Mouse (Mus musculus): ENCODE results near the gene Cybc1. TPM values are rescaled to one million over a fixed set of nuclear protein-coding genes. Genes with fewer than 3 reads are reported as not detected.
A peak's percentile ranks its signal among the peaks of the same experiment; 100 is the strongest.

Cybc1 gene
- polyA plus RNA-seq, 1 experiment = 23.8 TPM

DNA sequence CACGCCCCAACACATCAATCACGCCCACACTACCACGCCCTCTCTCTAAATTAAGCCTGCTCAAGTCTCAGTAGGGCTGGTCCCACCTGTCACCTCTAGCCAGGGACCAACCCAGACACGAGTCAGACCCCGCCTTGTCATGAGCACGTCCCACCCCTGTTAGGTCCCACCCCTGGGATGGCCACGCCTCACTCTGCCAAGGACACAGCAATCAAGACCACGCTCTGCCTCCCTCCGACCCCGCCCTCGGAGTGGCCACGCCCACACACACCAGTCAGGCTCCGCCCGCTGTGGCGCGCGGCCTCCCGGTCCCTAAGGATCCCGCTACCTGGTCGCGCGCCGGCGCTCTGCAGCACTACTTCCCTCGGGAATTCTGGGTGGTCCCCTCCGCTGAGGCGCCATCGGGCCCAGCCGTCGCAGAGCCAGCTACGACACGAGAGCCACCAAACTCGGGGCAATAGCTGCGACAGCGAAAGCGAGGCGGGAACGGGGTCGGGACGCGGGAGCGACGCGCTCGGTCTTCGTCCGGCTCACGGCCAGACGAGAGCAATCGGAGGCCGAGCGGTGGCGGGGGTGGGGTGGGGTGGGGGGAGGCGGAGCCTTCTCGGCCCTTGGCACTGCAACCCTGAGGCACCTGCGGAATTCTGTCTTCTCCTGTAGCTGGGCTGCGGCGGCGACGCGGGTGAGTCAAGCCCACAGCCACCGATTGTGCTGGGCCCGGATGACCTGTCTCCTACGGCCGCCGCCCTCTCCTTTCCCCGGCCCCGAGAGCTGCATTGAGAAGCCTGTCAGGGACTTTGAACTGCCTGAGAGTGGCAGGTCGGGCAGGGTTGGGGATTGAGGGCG lies 24.7 kb downstream of the Cybc1 start, which contains the start of the genes Hexdc and Ogfod3:
TSS of gene Hexdc (plus strand) at position 273 of the 846 bp plus-strand sequence.
TSS of gene Ogfod3 (minus strand) at position 551 of the 846 bp plus-strand sequence.
- Histone ChIP-seq H3K36me3 (ENCODE audit: control insufficient read depth, insufficient read depth) (peaks cover 7% of the 10 kb centered on the region), H3K27me3 (ENCODE audit: control insufficient read depth, insufficient read depth, insufficient read length) (no peaks in the 10 kb centered on the region), H3ac (ENCODE audit: control insufficient read depth, insufficient read length, low read depth) (peak within 1 kb of the TSS; percentile 80), H3K4me3 (ENCODE audit: insufficient read depth, poor library complexity, severe bottlenecking) (peak within 1 kb of the TSS; percentile 68), H3K79me2 (ENCODE audit: control insufficient read depth, insufficient read depth) (no peaks in the 10 kb centered on the region), H3K79me3 (ENCODE audit: low read depth) (no peaks in the 10 kb centered on the region)
- no peak for TF ChIP-seq MYOD1 (IDR thresholded peaks at IDR 0.05; ENCODE audit: control insufficient read depth, insufficient read length, low read depth)
- TF ChIP-seq MYOG (IDR thresholded peaks at IDR 0.05; ENCODE audit: control insufficient read depth, extremely low read depth, insufficient read length) = no peak
- no peak for TF ChIP-seq CTCF (IDR thresholded peaks at IDR 0.05; ENCODE audit: control insufficient read depth, insufficient read depth, insufficient read length)
- TF ChIP-seq CEBPB (IDR thresholded peaks at IDR 0.05; ENCODE audit: low read depth) = no peak
- TF ChIP-seq MAX (IDR thresholded peaks at IDR 0.05) = no peak
- no peak for TF ChIP-seq USF1 (IDR thresholded peaks at IDR 0.05; ENCODE audit: low read depth)
- no peak for TF ChIP-seq FOSL1 (IDR thresholded peaks at IDR 0.05; ENCODE audit: insufficient read depth, low read length, poor library complexity, severe bottlenecking)

DNA sequence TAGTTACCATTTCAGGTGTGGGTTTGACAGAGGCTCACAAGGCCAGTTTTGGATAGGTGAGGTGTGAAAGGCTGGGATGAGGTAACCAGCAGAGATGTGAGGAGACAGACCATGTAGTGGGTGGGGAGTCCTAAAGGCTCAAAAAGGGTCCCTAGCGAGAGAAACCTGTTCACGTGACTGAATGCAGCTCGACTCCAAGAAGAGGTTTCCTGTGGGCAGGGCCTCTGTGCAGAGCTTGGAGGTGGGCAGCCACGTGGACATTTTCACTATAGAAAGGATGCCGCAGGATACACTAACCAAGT lies 25.3 kb downstream of the Cybc1 start:
- no peaks in the 10 kb centered on the region for H3K27me3 ChIP-seq (ENCODE audit: control insufficient read depth, insufficient read depth, insufficient read length)
- H3K79me3 ChIP-seq (ENCODE audit: low read depth) = no peaks in the 10 kb centered on the region
- no peak overlapping the region for H3ac ChIP-seq (ENCODE audit: control insufficient read depth, insufficient read length, low read depth)
- peaks cover 7% of the 10 kb centered on the region for H3K36me3 ChIP-seq (ENCODE audit: control insufficient read depth, insufficient read depth)
- TF ChIP-seq MAX (IDR thresholded peaks at IDR 0.05) (peak; percentile 34), MYOD1 (IDR thresholded peaks at IDR 0.05; ENCODE audit: control insufficient read depth, insufficient read length, low read depth) (no peak), MYOG (IDR thresholded peaks at IDR 0.05; ENCODE audit: control insufficient read depth, extremely low read depth, insufficient read length) (no peak), USF1 (IDR thresholded peaks at IDR 0.05; ENCODE audit: low read depth) (peak; percentile 88), FOSL1 (IDR thresholded peaks at IDR 0.05; ENCODE audit: insufficient read depth, low read length, poor library complexity, severe bottlenecking) (no peak), CTCF (IDR thresholded peaks at IDR 0.05; ENCODE audit: control insufficient read depth, insufficient read depth, insufficient read length) (no peak), CEBPB (IDR thresholded peaks at IDR 0.05; ENCODE audit: low read depth) (no peak)
- H3K4me3 ChIP-seq (ENCODE audit: insufficient read depth, poor library complexity, severe bottlenecking) = peak overlapping the region; percentile 68
- no peaks in the 10 kb centered on the region for H3K79me2 ChIP-seq (ENCODE audit: control insufficient read depth, insufficient read depth)

DNA sequence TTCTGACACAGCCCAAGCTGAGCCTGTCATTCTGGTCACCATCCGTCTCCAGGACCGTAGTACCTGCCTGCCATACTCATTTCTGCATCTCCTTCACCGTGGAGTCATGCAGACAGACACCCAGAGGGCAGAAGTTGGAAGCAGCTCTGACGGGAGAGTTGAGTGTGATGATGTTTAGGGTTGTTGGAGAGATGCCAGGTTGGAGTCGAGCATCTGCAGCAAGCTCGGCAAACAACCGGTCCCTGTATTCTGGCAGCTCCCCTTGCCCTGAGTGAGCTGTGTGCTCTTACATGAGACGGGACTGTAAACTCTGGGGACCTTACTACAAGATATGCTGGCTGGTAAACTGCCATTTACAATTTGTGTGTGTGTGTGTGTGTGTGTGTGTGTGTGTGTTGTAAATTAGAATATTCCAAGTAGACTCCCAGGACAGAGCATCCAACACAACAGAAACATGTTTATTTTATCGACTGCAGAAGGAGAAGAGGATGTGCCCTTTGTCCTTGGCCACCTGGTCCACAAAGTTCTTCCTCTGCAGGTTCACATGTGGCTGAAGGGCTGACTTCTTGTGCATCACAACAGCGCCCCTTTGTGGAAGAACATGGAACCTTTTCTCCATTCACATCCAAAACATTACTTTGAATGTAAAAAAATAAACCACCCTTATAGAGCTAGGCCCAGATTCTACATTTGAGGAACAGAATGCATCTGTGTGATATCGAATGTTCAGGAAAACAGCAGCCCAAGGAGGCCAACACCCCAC lies 27.5 kb downstream of the Cybc1 start:
- TF ChIP-seq CEBPB (IDR thresholded peaks at IDR 0.05; ENCODE audit: low read depth) (no peak), MAX (IDR thresholded peaks at IDR 0.05) (no peak), USF1 (IDR thresholded peaks at IDR 0.05; ENCODE audit: low read depth) (no peak), CTCF (IDR thresholded peaks at IDR 0.05; ENCODE audit: control insufficient read depth, insufficient read depth, insufficient read length) (no peak), MYOG (IDR thresholded peaks at IDR 0.05; ENCODE audit: control insufficient read depth, extremely low read depth, insufficient read length) (no peak), FOSL1 (IDR thresholded peaks at IDR 0.05; ENCODE audit: insufficient read depth, low read length, poor library complexity, severe bottlenecking) (no peak), MYOD1 (IDR thresholded peaks at IDR 0.05; ENCODE audit: control insufficient read depth, insufficient read length, low read depth) (no peak)
- no peak overlapping the region for H3ac ChIP-seq (ENCODE audit: control insufficient read depth, insufficient read length, low read depth)
- H3K27me3 ChIP-seq (ENCODE audit: control insufficient read depth, insufficient read depth, insufficient read length) = no peaks in the 10 kb centered on the region
- H3K79me2 ChIP-seq (ENCODE audit: control insufficient read depth, insufficient read depth) = no peaks in the 10 kb centered on the region
- no peaks in the 10 kb centered on the region for H3K36me3 ChIP-seq (ENCODE audit: control insufficient read depth, insufficient read depth)
- H3K79me3 ChIP-seq (ENCODE audit: low read depth) = no peaks in the 10 kb centered on the region
- no peak overlapping the region for H3K4me3 ChIP-seq (ENCODE audit: insufficient read depth, poor library complexity, severe bottlenecking)

DNA sequence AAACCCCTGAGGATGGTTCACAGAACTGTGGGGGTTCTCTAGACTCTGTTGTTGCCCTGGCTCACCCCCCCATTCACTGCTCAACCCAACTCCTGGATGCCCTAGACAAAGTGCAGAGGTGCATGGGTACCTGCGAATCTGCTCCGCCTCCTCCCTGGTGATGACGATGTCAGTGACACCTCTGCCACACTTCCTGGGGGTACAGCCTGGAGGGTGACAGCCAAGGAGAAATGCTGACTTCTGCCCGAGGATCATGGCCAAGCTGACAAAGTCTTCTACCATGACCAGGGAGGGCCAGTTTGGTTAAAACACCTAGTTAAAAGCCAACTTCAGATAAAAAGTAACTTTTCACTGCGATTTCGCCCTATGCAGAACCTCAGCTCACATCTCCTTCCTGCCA lies 28.3 kb downstream of the Cybc1 start:
- H3K79me2 ChIP-seq (ENCODE audit: control insufficient read depth, insufficient read depth) = no peaks in the 10 kb centered on the region
- H3K4me3 ChIP-seq (ENCODE audit: insufficient read depth, poor library complexity, severe bottlenecking) = no peak overlapping the region
- no peak for TF ChIP-seq MAX (IDR thresholded peaks at IDR 0.05)
- no peak for TF ChIP-seq FOSL1 (IDR thresholded peaks at IDR 0.05; ENCODE audit: insufficient read depth, low read length, poor library complexity, severe bottlenecking)
- no peak for TF ChIP-seq CEBPB (IDR thresholded peaks at IDR 0.05; ENCODE audit: low read depth)
- no peak for TF ChIP-seq USF1 (IDR thresholded peaks at IDR 0.05; ENCODE audit: low read depth)
- no peaks in the 10 kb centered on the region for H3K27me3 ChIP-seq (ENCODE audit: control insufficient read depth, insufficient read depth, insufficient read length)
- H3K36me3 ChIP-seq (ENCODE audit: control insufficient read depth, insufficient read depth) = no peaks in the 10 kb centered on the region
- no peaks in the 10 kb centered on the region for H3K79me3 ChIP-seq (ENCODE audit: low read depth)
- H3ac ChIP-seq (ENCODE audit: control insufficient read depth, insufficient read length, low read depth) = no peak overlapping the region

DNA sequence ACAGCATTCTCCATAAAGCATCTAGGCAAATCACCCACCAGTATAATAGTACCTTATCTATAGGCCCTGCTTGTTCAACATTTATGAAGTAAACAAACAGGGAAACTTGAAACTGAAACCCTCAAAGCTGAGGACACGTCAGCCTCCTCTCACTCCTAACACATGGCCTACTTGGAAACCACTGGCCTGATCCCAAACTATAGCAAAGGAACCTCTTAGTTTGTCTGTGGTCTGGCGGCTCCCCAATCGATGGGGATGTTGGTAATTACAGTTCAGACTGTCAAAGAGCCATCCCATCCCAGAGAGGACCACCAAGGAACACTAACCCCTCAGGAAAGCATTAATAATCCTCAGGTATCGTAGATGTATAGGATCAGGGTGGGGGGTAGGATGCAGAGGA lies 29.3 kb downstream of the Cybc1 start:
- H3K36me3 ChIP-seq (ENCODE audit: control insufficient read depth, insufficient read depth) = no peaks in the 10 kb centered on the region
- no peak overlapping the region for H3K4me3 ChIP-seq (ENCODE audit: insufficient read depth, poor library complexity, severe bottlenecking)
- H3K27me3 ChIP-seq (ENCODE audit: control insufficient read depth, insufficient read depth, insufficient read length) = no peaks in the 10 kb centered on the region
- no peak overlapping the region for H3ac ChIP-seq (ENCODE audit: control insufficient read depth, insufficient read length, low read depth)
- no peaks in the 10 kb centered on the region for H3K79me2 ChIP-seq (ENCODE audit: control insufficient read depth, insufficient read depth)
- TF ChIP-seq MAX (IDR thresholded peaks at IDR 0.05) (no peak), USF1 (IDR thresholded peaks at IDR 0.05; ENCODE audit: low read depth) (no peak), MYOG (IDR thresholded peaks at IDR 0.05; ENCODE audit: control insufficient read depth, extremely low read depth, insufficient read length) (no peak), MYOD1 (IDR thresholded peaks at IDR 0.05; ENCODE audit: control insufficient read depth, insufficient read length, low read depth) (no peak), CEBPB (IDR thresholded peaks at IDR 0.05; ENCODE audit: low read depth) (no peak), FOSL1 (IDR thresholded peaks at IDR 0.05; ENCODE audit: insufficient read depth, low read length, poor library complexity, severe bottlenecking) (no peak), CTCF (IDR thresholded peaks at IDR 0.05; ENCODE audit: control insufficient read depth, insufficient read depth, insufficient read length) (no peak)
- no peaks in the 10 kb centered on the region for H3K79me3 ChIP-seq (ENCODE audit: low read depth)

Data from C2C12 (cell line).